Mouse (Mus musculus) thymus, postnatal 14 days (tissue): Measurements from ENCODE around the gene Glipr2.

Experiments
- DNase-seq: peaks from one replicate; pipeline ENCODE4 v3.0.0; 2021

Glipr2 gene

GRCm38 (mm10) chr4:44011799-44012198 is 54.6 kb downstream of the Glipr2 start:
- no peak for DNase-seq

- DNase-seq, result peak; percentile 90
Observed at GRCm38 (mm10) chr4:44012376-44013367, 55.5 kb downstream of the Glipr2 start.

GRCm38 (mm10) chr4:44013391-44014070 is 56.3 kb downstream of the Glipr2 start:
- DNase-seq, result no peak

GRCm38 (mm10) chr4:44016071-44016470 is 58.9 kb downstream of the Glipr2 start:
- DNase-seq, result no peak

GRCm38 (mm10) chr4:44016791-44017190 is 59.6 kb downstream of the Glipr2 start:
- no peak for DNase-seq

GRCm38 (mm10) chr4:44022323-44022722 is 65.1 kb downstream of the Glipr2 start:
- DNase-seq, result peak; percentile 45

GRCm38 (mm10) chr4:44022766-44023165 is 65.6 kb downstream of the Glipr2 start:
- DNase-seq, result peak; percentile 24

GRCm38 (mm10) chr4:44023681-44024080 is 66.5 kb downstream of the Glipr2 start:
- no peak for DNase-seq

GRCm38 (mm10) chr4:44024241-44024640 is 67.0 kb downstream of the Glipr2 start:
- no peak for DNase-seq

- no peak for DNase-seq
Observed at GRCm38 (mm10) chr4:44025570-44025969, 68.4 kb downstream of the Glipr2 start.
